Mouse (Mus musculus) mouse embryonic stem cell (cell line): ENCODE data around the gene Fam78b.

Source experiments
- in situ Hi-C, 2 experiments: fragments of 300-500 bp; cut with MboI; formaldehyde crosslinking; loops; 1 replicate in 1 of 2; 3 replicates in 1 of 2; pipeline ENCODE4 v1.14.3; 2019 to 2020; ENCODE audit warnings: low sequenced_read_pairs in 2 of 2, low pct_unique_long_range_greater_than_20kb in 1 of 2, mixed read lengths in 1 of 2; ENCODE audit not compliant: unreplicated experiment in 1 of 2

Fam78b gene

GRCm38 (mm10) chr1:167001174-167001843 is at the start of gene Fam78b:
TSS of gene Fam78b (plus strand) at chr1:167001417.
- in situ Hi-C loops: no loop called here

- in situ Hi-C loops: no loop called here
Measured at GRCm38 (mm10) chr1:166964508-166964907, 36.7 kb upstream of the Fam78b start.

GRCm38 (mm10) chr1:166968271-166968670 is 32.9 kb upstream of the Fam78b start:
- in situ Hi-C loops: no loop called here

GRCm38 (mm10) chr1:166973731-166974130 is 27.5 kb upstream of the Fam78b start:
- in situ Hi-C loops: no loop called here

- in situ Hi-C loops: no loop called here
Measured at GRCm38 (mm10) chr1:166978611-166979010, 22.6 kb upstream of the Fam78b start.

- in situ Hi-C loops: no loop called here
Measured at GRCm38 (mm10) chr1:166994266-166994665, 7.0 kb upstream of the Fam78b start.

GRCm38 (mm10) chr1:166996250-166996649 is 5.0 kb upstream of the Fam78b start:
- in situ Hi-C loops: no loop called here

GRCm38 (mm10) chr1:166996811-166997210 is 4.4 kb upstream of the Fam78b start:
- in situ Hi-C loops: no loop called here

GRCm38 (mm10) chr1:167000529-167001173 is 566 bp upstream of the Fam78b start:
- in situ Hi-C loops: no loop called here

GRCm38 (mm10) chr1:167001844-167002485 is 748 bp downstream of the Fam78b start:
- in situ Hi-C loops: no loop called here

- in situ Hi-C loops: no loop called here
Measured at GRCm38 (mm10) chr1:167002486-167002850, 1.3 kb downstream of the Fam78b start.

GRCm38 (mm10) chr1:167004621-167005020 is 3.4 kb downstream of the Fam78b start:
- in situ Hi-C loops: no loop called here

- in situ Hi-C loops: no loop called here
Measured at GRCm38 (mm10) chr1:167007341-167007740, 6.1 kb downstream of the Fam78b start.

- in situ Hi-C loops: no loop called here
Measured at GRCm38 (mm10) chr1:167010190-167010589, 9.0 kb downstream of the Fam78b start.

- in situ Hi-C loops: no loop called here
Measured at GRCm38 (mm10) chr1:167011301-167011700, 10.1 kb downstream of the Fam78b start.

GRCm38 (mm10) chr1:167012616-167013015 is 11.4 kb downstream of the Fam78b start:
- in situ Hi-C loops: no loop called here

- in situ Hi-C loops: no loop called here
Measured at GRCm38 (mm10) chr1:167013234-167013864, 12.1 kb downstream of the Fam78b start.

GRCm38 (mm10) chr1:167016269-167016668 is 15.1 kb downstream of the Fam78b start:
- in situ Hi-C loops: no loop called here

- in situ Hi-C loops: no loop called here
Measured at GRCm38 (mm10) chr1:167022001-167022424, 20.8 kb downstream of the Fam78b start.
